Mouse (Mus musculus) E14TG2a.4 (cell line): ENCODE measurements around the gene Dmrtc1c2.
"Not testable (repeated sequence)": the region's sequence is repeated elsewhere in the genome, so short reads cannot be mapped to it uniquely, and the experiment has no call there.

ENCODE experiments used
- H3K27me3 ChIP-seq: 2 replicates; pipeline ENCODE4 v1.6.1; 2014; ENCODE audit warnings: low read length, control low read depth; ENCODE audit not compliant: insufficient read depth
- H3K36me3 ChIP-seq: 2 replicates; pipeline ENCODE4 v1.6.1; 2014; ENCODE audit warnings: low read length, control low read depth; ENCODE audit not compliant: insufficient read depth
- H3K4me1 ChIP-seq: replicated peaks from 2 replicates; pipeline ENCODE4 v1.6.1; 2014; ENCODE audit warnings: low read depth, low read length, control low read depth
- H3K4me3 ChIP-seq: replicated peaks from 2 replicates; pipeline ENCODE4 v1.5.1; 2014; ENCODE audit warnings: mild to moderate bottlenecking, low read length
- H3K9me3 ChIP-seq: 2 replicates; pipeline ENCODE4 v1.6.1; 2014; ENCODE audit warnings: low read length, control low read depth
- CTCF ChIP-seq: conservative IDR thresholded peaks from 2 replicates; pipeline ENCODE4 v1.5.1; 2014; ENCODE audit warnings: low read length
- NANOG ChIP-seq: IDR thresholded peaks from 2 replicates; pipeline ENCODE4 v1.6.1; 2014; ENCODE audit warnings: borderline replicate concordance, low read length, mixed read lengths
- POU5F1 ChIP-seq: IDR thresholded peaks from 2 replicates; pipeline ENCODE4 v1.6.1; 2014; ENCODE audit warnings: low read length, borderline replicate concordance

Dmrtc1c2 gene

DNA sequence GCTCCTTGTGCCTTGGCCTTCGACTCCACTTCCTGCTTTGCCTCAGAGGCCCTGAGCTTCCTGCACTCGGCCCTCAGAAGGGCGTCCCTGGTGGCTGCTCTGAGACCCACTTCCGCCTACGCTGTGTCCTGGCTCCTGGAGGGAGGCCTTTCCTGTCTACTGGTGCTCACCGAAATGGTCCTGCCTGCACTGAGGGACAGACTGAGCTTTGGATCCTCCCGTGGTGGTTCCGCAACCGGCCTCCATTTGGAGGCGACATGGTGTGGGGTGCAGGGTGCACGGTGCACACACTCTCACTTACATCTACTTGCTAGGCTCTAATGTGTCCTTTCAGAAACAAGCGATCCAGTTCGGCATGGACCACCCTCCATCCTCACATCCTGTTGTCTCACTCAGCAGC, at the start of gene Dmrtc1c2:
Gene Dmrtc1c2 (minus strand): TSS at position 101 of the 400 bp plus-strand sequence.
- H3K4me3 ChIP-seq, H3K36me3 ChIP-seq: not testable (repeated sequence)

DNA sequence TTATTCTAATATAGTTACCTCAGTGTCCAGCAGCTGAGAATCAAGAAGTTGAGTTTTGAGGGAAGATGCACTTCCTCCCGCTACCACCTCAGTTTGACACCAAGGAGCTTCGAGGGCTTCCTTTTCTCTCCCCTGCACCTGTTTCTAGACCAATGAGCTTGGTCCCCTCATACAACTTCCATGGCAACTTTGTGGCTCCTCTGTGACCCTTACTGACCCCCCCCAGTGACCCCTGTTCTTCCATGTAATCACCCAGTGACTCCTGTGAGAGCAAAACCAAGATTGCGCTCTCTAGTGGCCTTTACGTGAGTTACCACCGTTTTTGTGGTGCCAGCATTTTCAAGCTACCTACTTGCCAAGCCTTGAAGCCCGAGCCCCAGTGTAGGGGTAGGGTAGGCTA, 13.5 kb upstream of the Dmrtc1c2 start, which contains the start of gene 1700031F05Rik:
Gene 1700031F05Rik (minus strand): TSS at position 101 of the 400 bp plus-strand sequence.
- H3K4me3 ChIP-seq = no peak within 1 kb of the TSS
- no peaks in the 10 kb centered on the region for H3K27me3 ChIP-seq
- H3K9me3 ChIP-seq = no peaks in the 10 kb centered on the region
- no peaks in the 10 kb centered on the region for H3K36me3 ChIP-seq
- H3K4me1 ChIP-seq = no peaks in the 10 kb centered on the region
- TF ChIP-seq POU5F1 (no peak), NANOG (no peak), CTCF (no peak)

More for the DNA sequence above, at the start of gene Dmrtc1c2:
- not testable (repeated sequence) for H3K27me3 ChIP-seq, H3K4me1 ChIP-seq, H3K9me3 ChIP-seq

DNA sequence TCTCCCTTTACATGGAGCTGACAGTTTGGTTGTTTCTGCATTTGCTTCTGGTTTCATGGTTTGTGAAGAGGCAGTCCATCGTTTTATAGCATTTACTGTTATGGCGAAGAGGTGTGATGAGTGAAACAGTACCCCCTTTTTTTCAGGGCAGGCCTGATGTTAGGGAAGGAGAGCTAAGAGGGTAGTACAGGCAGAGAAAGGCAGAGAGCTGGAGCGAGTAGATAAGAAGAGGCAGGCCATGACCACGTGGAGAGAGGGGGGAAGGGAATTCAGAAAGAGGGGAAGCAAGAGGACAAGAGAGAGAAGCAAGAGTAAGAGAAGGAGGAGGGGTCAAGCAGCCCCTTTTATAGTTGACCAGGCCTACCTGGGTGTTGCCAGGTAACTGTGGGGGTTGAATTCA, 42.1 kb downstream of the Dmrtc1c2 start:
- Histone ChIP-seq H3K27me3 (no peaks in the 10 kb centered on the region), H3K9me3 (no peaks in the 10 kb centered on the region), H3K4me1 (no peaks in the 10 kb centered on the region), H3K4me3 (no peak overlapping the region), H3K36me3 (no peaks in the 10 kb centered on the region)
- TF ChIP-seq CTCF (no peak), POU5F1 (no peak)

DNA sequence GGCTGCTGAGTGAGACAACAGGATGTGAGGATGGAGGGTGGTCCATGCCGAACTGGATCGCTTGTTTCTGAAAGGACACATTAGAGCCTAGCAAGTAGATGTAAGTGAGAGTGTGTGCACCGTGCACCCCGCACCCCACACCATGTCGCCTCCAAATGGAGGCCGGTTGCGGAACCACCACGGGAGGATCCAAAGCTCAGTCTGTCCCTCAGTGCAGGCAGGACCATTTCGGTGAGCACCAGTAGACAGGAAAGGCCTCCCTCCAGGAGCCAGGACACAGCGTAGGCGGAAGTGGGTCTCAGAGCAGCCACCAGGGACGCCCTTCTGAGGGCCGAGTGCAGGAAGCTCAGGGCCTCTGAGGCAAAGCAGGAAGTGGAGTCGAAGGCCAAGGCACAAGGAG, 51.8 kb downstream of the Dmrtc1c2 start, which contains the start of gene Dmrtc1c1:
Gene Dmrtc1c1 (plus strand): TSS at position 301 of the 400 bp plus-strand sequence.
- H3K4me3 ChIP-seq, H3K36me3 ChIP-seq, H3K27me3 ChIP-seq, H3K4me1 ChIP-seq, H3K9me3 ChIP-seq: not testable (repeated sequence)
